Mouse (Mus musculus) hindbrain, embryonic 10.5 days (tissue): ENCODE measurements around the gene Gm37419. TPM values are rescaled to one million over a fixed set of nuclear protein-coding genes. Genes with fewer than 3 reads are reported as not detected.

ENCODE experiments used
- DNase-seq: peaks from one replicate; pipeline ENCODE4 v3.0.0-alpha.2; 2017; ENCODE audit warnings: low spot score
- H3K27ac ChIP-seq: fragments of 300-500 bp; sonication (generic); 2 replicates; pipeline ENCODE4 v1.5.1; 2016; ENCODE audit warnings: mild to moderate bottlenecking, moderate library complexity
- H3K27me3 ChIP-seq: fragments of 300-500 bp; sonication (generic); 2 replicates; pipeline ENCODE4 v1.6.1; 2016; ENCODE audit warnings: mild to moderate bottlenecking; ENCODE audit not compliant: poor library complexity, insufficient read depth, severe bottlenecking
- H3K36me3 ChIP-seq: fragments of 300-500 bp; sonication (generic); 2 replicates; pipeline ENCODE4 v1.6.1; 2016; ENCODE audit warnings: mild to moderate bottlenecking, moderate library complexity
- H3K4me1 ChIP-seq: fragments of 300-500 bp; sonication (generic); replicated peaks from 2 replicates; pipeline ENCODE4 v1.6.1; 2016; ENCODE audit warnings: mild to moderate bottlenecking
- H3K4me3 ChIP-seq: fragments of 300-500 bp; sonication (generic); 2 replicates; pipeline ENCODE4 v1.5.1; 2016; ENCODE audit warnings: mild to moderate bottlenecking, moderate library complexity
- H3K9me3 ChIP-seq: fragments of 300-500 bp; sonication (generic); 2 replicates; pipeline ENCODE4 v1.6.1; 2016; ENCODE audit warnings: mild to moderate bottlenecking, moderate library complexity
- WGBS: fragments of 180-500 bp; shearing (Covaris S2); methylation state at CpG from one replicate; pipeline ENCODE4 v1.1.7; 2016; 5-methylcytosine and 5-hydroxymethylcytosine counted together
- polyA plus RNA-seq: library from polyadenylated mRNA; unstranded; fragments of >200 nt; fragmentation: Nextera tagmentation; extraction: Ambion mirVana; gene quantifications from 2 replicates; pipeline ENCODE4 v1.2.1, GENCODE M21; 2016

Gene Gm37419
- not detected in 2 replicates for polyA plus RNA-seq

GRCm38 (mm10) chr16:23988466-23989208, at the start of gene Gm37419, which contains the start of gene Bcl6:
Gene Gm37419, plus strand, starts transcription at chr16:23988482.
Gene Bcl6, minus strand, starts transcription at chr16:23988852.
- Histone ChIP-seq H3K4me3 (peak within 1 kb of the TSS; percentile 78), H3K36me3 (no peaks in the 10 kb centered on the region), H3K27me3 (peaks cover 50% of the 10 kb centered on the region), H3K27ac (peak within 1 kb of the TSS; percentile 99), H3K4me1 (peaks cover 42% of the 10 kb centered on the region), H3K9me3 (no peaks in the 10 kb centered on the region)
- DNase-seq: peak; percentile 86
- under 1% methylated on average over 68 of the region's 68 CpGs for WGBS

- no peak overlapping the region for H3K27ac ChIP-seq
- H3K27me3 ChIP-seq: no peaks in the 10 kb centered on the region
- no peaks in the 10 kb centered on the region for H3K36me3 ChIP-seq
- WGBS: 76% methylated on average over 3 of the region's 3 CpGs
- no peak for DNase-seq
- no peaks in the 10 kb centered on the region for H3K9me3 ChIP-seq
- no peaks in the 10 kb centered on the region for H3K4me1 ChIP-seq
- H3K4me3 ChIP-seq: no peak overlapping the region
Measured at GRCm38 (mm10) chr16:23944801-23945200, 43.5 kb upstream of the Gm37419 start.

GRCm38 (mm10) chr16:23947654-23948053, 40.6 kb upstream of the Gm37419 start:
- DNase-seq: no peak
- no peaks in the 10 kb centered on the region for H3K36me3 ChIP-seq
- H3K9me3 ChIP-seq: no peaks in the 10 kb centered on the region
- no peaks in the 10 kb centered on the region for H3K27me3 ChIP-seq
- H3K4me1 ChIP-seq: no peaks in the 10 kb centered on the region
- WGBS: 91% methylated on average over 6 of the region's 6 CpGs
- no peak overlapping the region for H3K4me3 ChIP-seq
- H3K27ac ChIP-seq: no peak overlapping the region

GRCm38 (mm10) chr16:23952101-23952727, 36.1 kb upstream of the Gm37419 start:
- Histone ChIP-seq H3K36me3 (no peaks in the 10 kb centered on the region), H3K4me1 (no peaks in the 10 kb centered on the region), H3K27me3 (no peaks in the 10 kb centered on the region), H3K4me3 (no peak overlapping the region), H3K9me3 (no peaks in the 10 kb centered on the region), H3K27ac (no peak overlapping the region)
- 64% methylated on average over 4 of the region's 4 CpGs for WGBS
- DNase-seq: no peak

GRCm38 (mm10) chr16:23953189-23953958, 34.9 kb upstream of the Gm37419 start:
- no peaks in the 10 kb centered on the region for H3K36me3 ChIP-seq

GRCm38 (mm10) chr16:23953959-23954260, 34.4 kb upstream of the Gm37419 start:
- Histone ChIP-seq H3K27ac (no peak overlapping the region), H3K9me3 (no peaks in the 10 kb centered on the region), H3K4me1 (no peaks in the 10 kb centered on the region), H3K36me3 (no peaks in the 10 kb centered on the region), H3K4me3 (no peak overlapping the region), H3K27me3 (no peaks in the 10 kb centered on the region)
- WGBS: 8% methylated on average over 1 of the region's 1 CpGs
- DNase-seq: no peak

More at GRCm38 (mm10) chr16:23953189-23953958, 34.9 kb upstream of the Gm37419 start:
- Histone ChIP-seq H3K27ac (no peak overlapping the region), H3K4me3 (no peak overlapping the region), H3K9me3 (no peaks in the 10 kb centered on the region), H3K27me3 (no peaks in the 10 kb centered on the region), H3K4me1 (no peaks in the 10 kb centered on the region)
- WGBS: 56% methylated on average over 11 of the region's 11 CpGs
- peak; percentile 61 for DNase-seq

GRCm38 (mm10) chr16:23958938-23959337, 29.3 kb upstream of the Gm37419 start:
- Histone ChIP-seq H3K27ac (no peak overlapping the region), H3K9me3 (no peaks in the 10 kb centered on the region), H3K36me3 (no peaks in the 10 kb centered on the region), H3K27me3 (no peaks in the 10 kb centered on the region), H3K4me3 (no peak overlapping the region), H3K4me1 (0 out of 2 replicates have a peak, but pooled peaks cover 3% of the 10 kb centered on the region)
- DNase-seq: no peak

GRCm38 (mm10) chr16:23962401-23962800, 25.9 kb upstream of the Gm37419 start:
- peaks cover 5% of the 10 kb centered on the region; the same call in 1 of the 2 replicates for H3K4me1 ChIP-seq
- no peaks in the 10 kb centered on the region for H3K9me3 ChIP-seq
- no peaks in the 10 kb centered on the region for H3K36me3 ChIP-seq
- no peak for DNase-seq
- H3K4me3 ChIP-seq: no peak overlapping the region
- H3K27me3 ChIP-seq: no peaks in the 10 kb centered on the region
- WGBS: 86% methylated on average over 2 of the region's 2 CpGs
- no peak overlapping the region for H3K27ac ChIP-seq

GRCm38 (mm10) chr16:23963896-23964668, 24.2 kb upstream of the Gm37419 start:
- H3K4me3 ChIP-seq: no peak overlapping the region
- H3K9me3 ChIP-seq: no peaks in the 10 kb centered on the region
- no peaks in the 10 kb centered on the region for H3K27me3 ChIP-seq
- no peak for DNase-seq
- WGBS: 72% methylated on average over 22 of the region's 22 CpGs
- no peaks in the 10 kb centered on the region for H3K36me3 ChIP-seq
- no peak overlapping the region for H3K27ac ChIP-seq
- H3K4me1 ChIP-seq: peaks cover 5% of the 10 kb centered on the region; the same call in 1 of the 2 replicates

GRCm38 (mm10) chr16:23964706-23965367, 23.4 kb upstream of the Gm37419 start:
- Histone ChIP-seq H3K9me3 (no peaks in the 10 kb centered on the region), H3K4me3 (no peak overlapping the region), H3K27ac (no peak overlapping the region), H3K4me1 (peaks cover 5% of the 10 kb centered on the region; the same call in 1 of the 2 replicates), H3K36me3 (no peaks in the 10 kb centered on the region), H3K27me3 (no peaks in the 10 kb centered on the region)
- DNase-seq: no peak
- 83% methylated on average over 14 of the region's 14 CpGs for WGBS

GRCm38 (mm10) chr16:23966066-23966465, 22.2 kb upstream of the Gm37419 start:
- 94% methylated on average over 14 of the region's 14 CpGs for WGBS
- Histone ChIP-seq H3K27ac (no peak overlapping the region), H3K4me3 (no peak overlapping the region), H3K36me3 (no peaks in the 10 kb centered on the region), H3K4me1 (peaks cover 5% of the 10 kb centered on the region; the same call in 1 of the 2 replicates), H3K9me3 (no peaks in the 10 kb centered on the region), H3K27me3 (no peaks in the 10 kb centered on the region)
- no peak for DNase-seq

GRCm38 (mm10) chr16:23967301-23967700, 21.0 kb upstream of the Gm37419 start:
- Histone ChIP-seq H3K27ac (no peak overlapping the region), H3K27me3 (no peaks in the 10 kb centered on the region), H3K4me3 (no peak overlapping the region), H3K36me3 (no peaks in the 10 kb centered on the region), H3K9me3 (no peaks in the 10 kb centered on the region), H3K4me1 (peaks cover 9% of the 10 kb centered on the region)
- no peak for DNase-seq
- WGBS: 83% methylated on average over 7 of the region's 7 CpGs
